Mouse (Mus musculus) small intestine, adult 2 months (tissue): ENCODE results near the gene Xbp1. TPM values are rescaled to one million over a fixed set of nuclear protein-coding genes. Genes with fewer than 3 reads are reported as not detected.
"Not testable (repeated sequence)": the region's sequence is repeated elsewhere in the genome, so short reads cannot be mapped to it uniquely, and the experiment has no call there.

Source experiments
- H3K27ac ChIP-seq: fragments of 200-500 bp; 2 replicates; pipeline ENCODE4 v1.5.1; 2012; ENCODE audit warnings: low read depth, low read length, control low read depth, inconsistent platforms; ENCODE audit not compliant: insufficient read depth
- H3K27me3 ChIP-seq: fragments of 200-500 bp; 2 replicates; pipeline ENCODE4 v1.6.1; 2012; ENCODE audit warnings: mild to moderate bottlenecking, moderate library complexity, low read length, inconsistent platforms; ENCODE audit not compliant: control insufficient read depth, insufficient read depth
- H3K36me3 ChIP-seq: fragments of 200-500 bp; 2 replicates; pipeline ENCODE4 v1.6.1; 2012; ENCODE audit warnings: mild to moderate bottlenecking, low read length, control low read depth, inconsistent platforms; ENCODE audit not compliant: control insufficient read depth, insufficient read depth
- H3K4me1 ChIP-seq: fragments of 200-500 bp; 2 replicates; pipeline ENCODE4 v1.6.1; 2012; ENCODE audit warnings: low read length, inconsistent platforms, mixed read lengths; ENCODE audit not compliant: control insufficient read depth, insufficient read depth, insufficient read length
- H3K4me3 ChIP-seq: fragments of 200-500 bp; 2 replicates; pipeline ENCODE4 v1.5.1; 2012; ENCODE audit warnings: low read depth, mild to moderate bottlenecking, control low read depth, inconsistent platforms, low read length, moderate library complexity
- CTCF ChIP-seq: fragments of 200-500 bp; IDR thresholded peaks from 2 replicates; pipeline ENCODE4 v1.5.1; 2012; ENCODE audit warnings: low read depth, mild to moderate bottlenecking, control low read depth, inconsistent platforms, low read length, moderate library complexity, mixed read lengths; ENCODE audit not compliant: insufficient replicate concordance, insufficient read length; ENCODE audit errors: extremely low read depth
- POLR2A ChIP-seq: fragments of 200-500 bp; IDR thresholded peaks from 2 replicates; pipeline ENCODE4 v1.6.1; 2012; ENCODE audit warnings: low read depth, mild to moderate bottlenecking, control low read depth, inconsistent platforms, low read length, moderate library complexity
- WGBS: fragments of 180-500 bp; shearing (Covaris S2); methylation state at CpG from one replicate; pipeline ENCODE4 v1.1.7; 2018; 5-methylcytosine and 5-hydroxymethylcytosine counted together
- polyA plus RNA-seq: library from polyadenylated mRNA; depleted of rRNA; stranded (reverse); fragments of >200 nt; gene quantifications from 2 replicates; pipeline ENCODE4 v1.2.3, GENCODE M21; 2012

Xbp1 gene
- polyA plus RNA-seq, 1 experiment = 124 TPM

GRCm38 (mm10) chr11:5505856-5506575, 14.4 kb upstream of the Xbp1 start:
- Histone ChIP-seq H3K4me3 (peak overlapping the region; percentile 27), H3K27ac (peak overlapping the region; percentile 93), H3K27me3 (no peaks in the 10 kb centered on the region), H3K4me1 (peaks cover 25% of the 10 kb centered on the region), H3K36me3 (no peaks in the 10 kb centered on the region)
- WGBS = 4% methylated on average over 18 of the region's 18 CpGs
- peak; percentile 82; the same call in 1 of the 2 replicates for TF ChIP-seq POLR2A
- no peak for TF ChIP-seq CTCF

GRCm38 (mm10) chr11:5509215-5510098, 11.0 kb upstream of the Xbp1 start:
- no peak for TF ChIP-seq CTCF
- TF ChIP-seq POLR2A = no peak
- no peak overlapping the region for H3K4me3 ChIP-seq
- peak overlapping the region; percentile 58 for H3K27ac ChIP-seq

GRCm38 (mm10) chr11:5510099-5510391, 10.4 kb upstream of the Xbp1 start:
- 63% methylated on average over 5 of the region's 5 CpGs for WGBS
- Histone ChIP-seq H3K4me3 (no peak overlapping the region), H3K27me3 (no peaks in the 10 kb centered on the region), H3K4me1 (peaks cover 15% of the 10 kb centered on the region), H3K36me3 (no peaks in the 10 kb centered on the region), H3K27ac (peak overlapping the region; percentile 45)
- TF ChIP-seq POLR2A (no peak), CTCF (no peak)

More at GRCm38 (mm10) chr11:5509215-5510098, 11.0 kb upstream of the Xbp1 start:
- Histone ChIP-seq H3K4me1 (peaks cover 15% of the 10 kb centered on the region), H3K27me3 (no peaks in the 10 kb centered on the region), H3K36me3 (no peaks in the 10 kb centered on the region)
- 68% methylated on average over 8 of the region's 8 CpGs for WGBS

GRCm38 (mm10) chr11:5510686-5511085, 9.8 kb upstream of the Xbp1 start:
- H3K36me3 ChIP-seq, H3K27me3 ChIP-seq, H3K4me3 ChIP-seq: not testable (repeated sequence)
- Histone ChIP-seq H3K4me1 (peaks cover 15% of the 10 kb centered on the region), H3K27ac (peak overlapping the region; percentile 48; the same call in 1 of the 2 replicates)
- 20% methylated on average over 1 of the region's 2 CpGs for WGBS

DNA sequence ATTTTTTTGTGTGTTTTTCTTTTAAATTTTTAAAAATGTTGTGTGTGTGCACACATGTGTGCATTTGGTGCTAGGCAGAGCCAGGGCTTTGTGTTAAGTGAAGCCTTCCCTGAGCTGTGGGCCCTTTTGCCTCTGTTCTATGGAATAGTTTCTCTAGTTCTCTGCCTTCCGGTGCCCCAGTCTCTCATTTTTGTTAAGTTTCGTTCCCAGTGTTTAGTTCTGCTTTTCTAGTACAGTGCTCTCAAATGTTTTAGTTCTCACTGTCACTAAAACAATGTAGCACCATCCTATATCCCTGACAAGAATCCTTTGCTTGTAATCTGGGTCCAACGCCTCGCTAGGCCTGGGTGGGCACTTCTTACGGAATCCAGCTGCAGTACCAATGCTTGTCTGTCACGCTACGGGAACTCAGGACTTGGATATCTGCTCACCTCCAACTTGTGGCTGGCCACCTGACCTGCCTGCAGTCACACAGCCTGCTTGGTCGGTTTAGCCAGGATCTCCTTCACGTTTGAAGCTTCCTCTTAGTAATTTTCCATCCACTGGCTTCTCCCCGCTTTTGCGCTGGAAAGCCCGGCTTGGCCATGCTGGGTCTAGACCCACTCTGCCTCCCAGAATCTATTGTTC, 8.2 kb upstream of the Xbp1 start:
- Histone ChIP-seq H3K27me3 (no peaks in the 10 kb centered on the region), H3K4me1 (peaks cover 15% of the 10 kb centered on the region), H3K27ac (peak overlapping the region; percentile 24), H3K36me3 (no peaks in the 10 kb centered on the region), H3K4me3 (no peak overlapping the region)
- TF ChIP-seq CTCF (no peak), POLR2A (no peak)
- WGBS = 79% methylated on average over 12 of the region's 12 CpGs

- Histone ChIP-seq H3K27ac (peak overlapping the region; percentile 24), H3K36me3 (no peaks in the 10 kb centered on the region), H3K4me3 (no peak overlapping the region), H3K4me1 (peaks cover 15% of the 10 kb centered on the region), H3K27me3 (no peaks in the 10 kb centered on the region)
- TF ChIP-seq POLR2A (no peak), CTCF (no peak)
- WGBS = 77% methylated on average over 8 of the region's 8 CpGs
These were observed 7.5 kb upstream of the Xbp1 start for GRCm38 (mm10) chr11:5512961-5513360.

GRCm38 (mm10) chr11:5514091-5514490, 6.4 kb upstream of the Xbp1 start:
- H3K36me3 ChIP-seq = no peaks in the 10 kb centered on the region
- no peaks in the 10 kb centered on the region for H3K27me3 ChIP-seq
- H3K4me3 ChIP-seq = no peak overlapping the region
- H3K4me1 ChIP-seq = peaks cover 15% of the 10 kb centered on the region
- 89% methylated on average over 4 of the region's 4 CpGs for WGBS
- no peak for TF ChIP-seq POLR2A
- H3K27ac ChIP-seq = no peak overlapping the region
